ENCODE assay signal across 8 mouse cellular contexts in genomic region chr12:69724018-69724710, GRCm38 (mm10). TPM values are rescaled to one million over a fixed set of nuclear protein-coding genes. Genes with fewer than 3 reads are reported as not detected.
DNase-seq lines count a peak whose midpoint lies in the region; ATAC-seq and TF ChIP-seq lines count a peak whose summit lies in the region.

No protein-coding gene starts in this region.

- ATAC-seq in intestine, embryonic 14.5 days (replicated peaks; ENCODE audit: low FRiP score, low TSS enrichment, low read depth): peak; percentile 16; the same call in 1 of the 2 replicates

- H3K4me2 ChIP-seq in intestine, embryonic 14.5 days (ENCODE audit: low read length): peak overlapping the region; percentile 91

- peak; percentile 35 for DNase-seq in cerebellum, adult 9-10 months
- DNase-seq in cerebellum, postnatal 25 days: no peak
- DNase-seq in testis, postnatal 14 days (ENCODE audit: low spot score): no peak
- no peak for DNase-seq in intestine, embryonic 14.5 days (ENCODE audit: low spot score)
- no peak for DNase-seq in gastrocnemius, adult 8-10 months (ENCODE audit: low spot score in 2 of 2)
- DNase-seq in ovary, postnatal 36 days (ENCODE audit: low spot score): no peak

- no peaks in the 10 kb centered on the region; the same call in 1 of the 2 replicates for H3K36me3 ChIP-seq in testis, adult 2 months (ENCODE audit: control insufficient read depth, insufficient read depth, low read length)
- 0 out of 2 replicates have a peak, but pooled peaks cover 8% of the 10 kb centered on the region for H3K36me3 ChIP-seq in intestine, embryonic 14.5 days (ENCODE audit: control insufficient read depth, insufficient read depth, low read length)

- H3K27ac ChIP-seq in testis, adult 2 months (ENCODE audit: control insufficient read depth, insufficient read depth, low read depth, low read length): peak overlapping the region; percentile 78
- H3K27ac ChIP-seq in intestine, embryonic 14.5 days (ENCODE audit: low read depth): no peak overlapping the region
- H3K27ac ChIP-seq in olfactory bulb, adult 2 months (ENCODE audit: insufficient read depth, low read depth, low read length): no peak overlapping the region

- 4% methylated on average over 24 of the region's 24 CpGs for WGBS in intestine, embryonic 14.5 days
- 3% methylated on average over 24 of the region's 24 CpGs for WGBS in olfactory bulb, adult 2 months

- 0 out of 2 replicates have a peak, but pooled peaks cover 6% of the 10 kb centered on the region for H3K9me3 ChIP-seq in intestine, embryonic 14.5 days (ENCODE audit: control insufficient read depth, low read length)

- H3K4me3 ChIP-seq in testis, adult 2 months (ENCODE audit: control insufficient read depth, low read depth, low read length): peak overlapping the region; percentile 95
- H3K4me3 ChIP-seq in intestine, embryonic 14.5 days (ENCODE audit: low read depth, low read length): peak overlapping the region; percentile 59
- peak overlapping the region; percentile 82 for H3K4me3 ChIP-seq in olfactory bulb, adult 2 months (ENCODE audit: insufficient read depth, low read depth, low read length)

- peak overlapping the region; percentile 62 for H3K9ac ChIP-seq in intestine, embryonic 14.5 days (ENCODE audit: low read length)

- no peak for TF ChIP-seq CTCF in testis, adult 2 months (IDR thresholded peaks at IDR 0.05; ENCODE audit: control insufficient read depth, insufficient read depth, insufficient replicate concordance, low read depth, low read length)
- no peak for TF ChIP-seq CTCF in olfactory bulb, adult 2 months (IDR thresholded peaks at IDR 0.05; ENCODE audit: insufficient read depth, low read depth, low read length)

- no peak for TF ChIP-seq POLR2A in testis, adult 2 months (IDR thresholded peaks at IDR 0.05; ENCODE audit: control insufficient read depth, low read depth, low read length)
- no peak for TF ChIP-seq POLR2A in olfactory bulb, adult 2 months (IDR thresholded peaks at IDR 0.05; ENCODE audit: insufficient read depth, low read depth, low read length)

- H3K27me3 ChIP-seq in testis, adult 2 months (ENCODE audit: control insufficient read depth, insufficient read depth, low read length): no peaks in the 10 kb centered on the region
- no peaks in the 10 kb centered on the region for H3K27me3 ChIP-seq in intestine, embryonic 14.5 days (replicated peaks; ENCODE audit: control insufficient read depth, insufficient read depth, low read length)

- H3K4me1 ChIP-seq in testis, adult 2 months (ENCODE audit: control insufficient read depth, insufficient read depth, low read length): peaks cover 6% of the 10 kb centered on the region
- H3K4me1 ChIP-seq in intestine, embryonic 14.5 days (replicated peaks; ENCODE audit: control insufficient read depth, insufficient read depth, low read length): peaks cover 10% of the 10 kb centered on the region; the same call in 1 of the 2 replicates
- peaks cover 6% of the 10 kb centered on the region for H3K4me1 ChIP-seq in olfactory bulb, adult 2 months (ENCODE audit: control insufficient read depth, insufficient read depth, low read length)

RNA-seq across cellular contexts. Expression of gene L2hgdh, which starts 0.5 kb away (rescaled TPM):
- polyA plus RNA-seq in testis, adult 2 months (2012; rRNA removed): 8.1 and 9.4 TPM in 2 replicates
- 18.4 and 19.3 TPM in 2 replicates for polyA plus RNA-seq in intestine, embryonic 14.5 days (2014; fragmentation: Nextera tagmentation; extraction: Ambion mirVana)
- not detected in 2 replicates for polyA plus RNA-seq in olfactory bulb, adult 2 months (2012; ENCODE audit: insufficient read depth, insufficient read length, low replicate concordance, missing spikeins)
- 10 to 100 TPM; 41.3 to 48.5 (median 45.1) TPM for total RNA-seq in gastrocnemius, adult 8-10 months (2022)

RNA-seq across cellular contexts. Expression of gene Atp5s, which starts 0.6 kb away (rescaled TPM):
- 70.7 and 93.4 TPM in 2 replicates for polyA plus RNA-seq in testis, adult 2 months (2012; rRNA removed)
- polyA plus RNA-seq in intestine, embryonic 14.5 days (2014; fragmentation: Nextera tagmentation; extraction: Ambion mirVana): 31.7 and 33.3 TPM in 2 replicates
- polyA plus RNA-seq in olfactory bulb, adult 2 months (2012; ENCODE audit: insufficient read depth, insufficient read length, low replicate concordance, missing spikeins): not detected in 2 replicates
- 10 to 100 TPM; 16.3 to 19.1 (median 17.1) TPM for total RNA-seq in gastrocnemius, adult 8-10 months (2022)

RNA-seq across cellular contexts. Expression of gene Sos2, which starts 42.5 kb away (rescaled TPM):
- polyA plus RNA-seq in testis, adult 2 months (2012; rRNA removed): 6.8 and 7.6 TPM in 2 replicates
- polyA plus RNA-seq in intestine, embryonic 14.5 days (2014; fragmentation: Nextera tagmentation; extraction: Ambion mirVana): 10.6 and 14.6 TPM in 2 replicates
- not detected in 2 replicates for polyA plus RNA-seq in olfactory bulb, adult 2 months (2012; ENCODE audit: insufficient read depth, insufficient read length, low replicate concordance, missing spikeins)
- 10 to 100 TPM; 53.2 to 59.9 (median 55.7) TPM for total RNA-seq in gastrocnemius, adult 8-10 months (2022)

Comparison
In these comparisons a context has a peak if more than half of its experiments do, and no peak if none do; other contexts are left out.
1. RNA of gene Atp5s, which starts 0.6 kb away (polyA plus RNA-seq): 70.7 to 93.4 TPM in testis, adult 2 months and 31.7 to 33.3 TPM in intestine, embryonic 14.5 days; not detected in olfactory bulb, adult 2 months; every median in the first group is over 10 times any median in the second.
2. Peak in every context shown above with its lines, with median percentiles within 50 percentile points of each other: H3K4me3 ChIP-seq.